Mouse (Mus musculus) lung, postnatal 0 days (tissue): ENCODE data around the gene Ugt1a10.

Source experiments
- CTCF ChIP-seq: IDR thresholded peaks from 2 replicates; pipeline ENCODE4 v1.5.1; 2016; ENCODE audit warnings: antibody characterized with exemption, mild to moderate bottlenecking
- EP300 ChIP-seq: IDR thresholded peaks from 2 replicates; pipeline ENCODE4 v1.6.1; 2016; ENCODE audit warnings: antibody characterized with exemption, mild to moderate bottlenecking, control low read depth

- TF ChIP-seq CTCF (no peak), EP300 (no peak)
Observed at GRCm38 (mm10) chr1:88105656-88106055, 50.5 kb downstream of the Ugt1a10 start.
